Mouse (Mus musculus) forebrain, embryonic 12.5 days (tissue): Measurements from ENCODE around the gene Rasa2. TPM values are rescaled to one million over a fixed set of nuclear protein-coding genes. Genes with fewer than 3 reads are reported as not detected.
"Not testable (repeated sequence)": the region's sequence is repeated elsewhere in the genome, so short reads cannot be mapped to it uniquely, and the experiment has no call there.

Experiments used
- ATAC-seq: fragments of 200-750 bp; cut with Nextera tagmentation; 2 replicates; pipeline ENCODE4 v1.8.0; 2017; ENCODE audit warnings: moderate TSS enrichment; ENCODE audit not compliant: low FRiP score
- H3K27ac ChIP-seq: fragments of 300-500 bp; sonication (generic); 2 replicates; pipeline ENCODE4 v1.5.1; 2016; ENCODE audit warnings: mild to moderate bottlenecking
- H3K27me3 ChIP-seq: fragments of 300-500 bp; sonication (generic); 2 replicates; pipeline ENCODE4 v1.6.1; 2016; ENCODE audit warnings: mild to moderate bottlenecking
- H3K36me3 ChIP-seq: fragments of 300-500 bp; sonication (generic); replicated peaks from 2 replicates; pipeline ENCODE4 v1.6.1; 2016; ENCODE audit warnings: mild to moderate bottlenecking
- H3K4me1 ChIP-seq: fragments of 300-500 bp; sonication (generic); 2 replicates; pipeline ENCODE4 v1.6.1; 2016
- H3K4me2 ChIP-seq: fragments of 300-500 bp; sonication (generic); 2 replicates; pipeline ENCODE4 v1.6.1; 2016; ENCODE audit warnings: mild to moderate bottlenecking, moderate library complexity
- H3K4me3 ChIP-seq: fragments of 300-500 bp; sonication (generic); replicated peaks from 2 replicates; pipeline ENCODE4 v1.5.1; 2016; ENCODE audit warnings: mild to moderate bottlenecking
- H3K9ac ChIP-seq: fragments of 300-500 bp; sonication (generic); 2 replicates; pipeline ENCODE4 v1.6.1; 2016; ENCODE audit warnings: mild to moderate bottlenecking
- H3K9me3 ChIP-seq: fragments of 300-500 bp; sonication (generic); 2 replicates; pipeline ENCODE4 v1.6.1; 2016
- WGBS: fragments of 180-500 bp; shearing (Covaris S2); methylation state at CpG from one replicate; pipeline ENCODE4 v1.1.7; 2016; 5-methylcytosine and 5-hydroxymethylcytosine counted together
- polyA plus RNA-seq: library from polyadenylated mRNA; unstranded; fragments of >200 nt; fragmentation: Nextera tagmentation; extraction: Ambion mirVana; gene quantifications from 2 replicates; pipeline ENCODE4 v1.2.1, GENCODE M21; 2016

Gene Rasa2
- polyA plus RNA-seq, 1 experiment from 2014 or later, result 18.8 TPM

- no peak overlapping the region for H3K4me3 ChIP-seq
- no peaks in the 10 kb centered on the region for H3K9me3 ChIP-seq
- H3K27ac ChIP-seq, result no peak overlapping the region
- H3K4me2 ChIP-seq, result no peak overlapping the region
- H3K36me3 ChIP-seq, result no peaks in the 10 kb centered on the region
- H3K27me3 ChIP-seq, result no peaks in the 10 kb centered on the region
- WGBS, result 65% methylated on average over 10 of the region's 10 CpGs
- no peak overlapping the region for H3K9ac ChIP-seq
- ATAC-seq, result peak; percentile 33; the same call in 1 of the 2 replicates
- peaks cover 5% of the 10 kb centered on the region; the same call in 1 of the 2 replicates for H3K4me1 ChIP-seq
Measured at GRCm38 (mm10) chr9:96660510-96661244, 29.3 kb upstream of the Rasa2 start.

DNA sequence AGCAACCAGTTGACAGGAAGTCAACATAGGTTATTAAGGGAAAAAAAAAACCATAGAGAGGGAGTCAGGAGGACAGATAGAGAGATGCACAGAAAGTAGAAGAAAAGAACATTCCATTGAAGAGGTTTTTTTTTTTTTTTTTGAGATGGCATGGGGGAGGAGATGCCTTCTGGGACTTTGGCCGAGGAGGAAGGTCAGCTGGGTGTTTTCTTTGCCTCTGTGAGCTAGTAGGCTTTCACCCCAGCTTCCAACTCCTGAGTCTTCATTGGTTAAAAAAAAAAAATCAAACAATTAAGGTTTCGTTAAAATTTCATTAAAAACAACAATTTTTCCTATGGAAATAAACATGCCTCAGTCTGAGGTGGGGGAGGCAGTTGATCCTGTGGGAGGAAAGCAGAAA is 28.4 kb upstream of the Rasa2 start:
- Histone ChIP-seq H3K4me3 (no peak overlapping the region), H3K9ac (no peak overlapping the region), H3K4me2 (no peak overlapping the region), H3K36me3 (no peaks in the 10 kb centered on the region), H3K4me1 (peaks cover 5% of the 10 kb centered on the region; the same call in 1 of the 2 replicates), H3K9me3 (no peaks in the 10 kb centered on the region), H3K27ac (no peak overlapping the region), H3K27me3 (no peaks in the 10 kb centered on the region)
- ATAC-seq, result no peak
- WGBS, result 91% methylated on average over 2 of the region's 2 CpGs

- ATAC-seq, result no peak
- Histone ChIP-seq H3K27ac (no peak overlapping the region), H3K4me2 (no peak overlapping the region), H3K27me3 (no peaks in the 10 kb centered on the region), H3K9ac (no peak overlapping the region), H3K36me3 (no peaks in the 10 kb centered on the region), H3K4me3 (no peak overlapping the region), H3K9me3 (no peaks in the 10 kb centered on the region), H3K4me1 (no peaks in the 10 kb centered on the region)
- WGBS, result 80% methylated on average over 4 of the region's 4 CpGs
Measured at GRCm38 (mm10) chr9:96653538-96653937, 22.1 kb upstream of the Rasa2 start.

GRCm38 (mm10) chr9:96652763-96653162 is 21.3 kb upstream of the Rasa2 start:
- H3K9me3 ChIP-seq, result no peaks in the 10 kb centered on the region
- ATAC-seq, result no peak
- H3K9ac ChIP-seq, result no peak overlapping the region
- no peak overlapping the region for H3K4me3 ChIP-seq
- H3K27me3 ChIP-seq, result no peaks in the 10 kb centered on the region
- no peaks in the 10 kb centered on the region for H3K4me1 ChIP-seq
- WGBS, result 60% methylated on average over 6 of the region's 6 CpGs
- no peaks in the 10 kb centered on the region for H3K36me3 ChIP-seq
- no peak overlapping the region for H3K27ac ChIP-seq
- no peak overlapping the region for H3K4me2 ChIP-seq

DNA sequence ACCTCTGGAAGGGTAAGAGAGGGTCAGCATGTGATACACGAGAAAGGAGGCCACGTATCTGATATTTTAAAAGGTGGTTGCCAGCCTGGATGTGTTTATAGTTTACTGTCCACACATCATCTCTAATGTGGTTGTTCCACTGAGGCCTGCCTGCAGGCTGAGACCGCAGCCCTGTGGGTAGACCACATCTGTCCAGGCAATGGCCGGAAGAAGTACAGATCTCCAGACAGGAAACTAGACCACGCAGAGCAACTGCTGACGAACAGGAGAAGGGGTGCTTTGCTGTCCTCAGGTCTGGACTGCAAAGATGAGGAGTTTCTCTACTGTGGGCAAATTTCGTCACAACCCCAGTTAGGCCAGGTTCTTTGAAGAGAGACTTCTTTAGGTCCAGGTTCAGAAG is 19.4 kb upstream of the Rasa2 start:
- H3K4me2 ChIP-seq, result no peak overlapping the region
- 92% methylated on average over 7 of the region's 7 CpGs for WGBS
- no peak overlapping the region for H3K27ac ChIP-seq
- H3K4me3 ChIP-seq, result no peak overlapping the region
- H3K9me3 ChIP-seq, result no peaks in the 10 kb centered on the region
- H3K27me3 ChIP-seq, result no peaks in the 10 kb centered on the region
- ATAC-seq, result no peak
- H3K4me1 ChIP-seq, result no peaks in the 10 kb centered on the region
- no peak overlapping the region for H3K9ac ChIP-seq
- H3K36me3 ChIP-seq, result no peaks in the 10 kb centered on the region

GRCm38 (mm10) chr9:96649924-96650323 is 18.5 kb upstream of the Rasa2 start:
- Histone ChIP-seq H3K4me3 (no peak overlapping the region), H3K36me3 (no peaks in the 10 kb centered on the region), H3K27me3 (no peaks in the 10 kb centered on the region), H3K9me3 (no peaks in the 10 kb centered on the region), H3K27ac (no peak overlapping the region), H3K4me1 (no peaks in the 10 kb centered on the region), H3K4me2 (no peak overlapping the region), H3K9ac (no peak overlapping the region)
- ATAC-seq, result no peak
- WGBS, result 64% methylated on average over 9 of the region's 9 CpGs

GRCm38 (mm10) chr9:96649362-96649761 is 17.9 kb upstream of the Rasa2 start:
- H3K36me3 ChIP-seq, result no peaks in the 10 kb centered on the region
- H3K4me3 ChIP-seq, result no peak overlapping the region
- WGBS, result 89% methylated on average over 4 of the region's 4 CpGs
- no peak overlapping the region for H3K4me2 ChIP-seq
- no peaks in the 10 kb centered on the region for H3K9me3 ChIP-seq
- H3K4me1 ChIP-seq, result no peaks in the 10 kb centered on the region
- H3K27me3 ChIP-seq, result no peaks in the 10 kb centered on the region
- H3K27ac ChIP-seq, result no peak overlapping the region
- no peak overlapping the region for H3K9ac ChIP-seq
- no peak for ATAC-seq

GRCm38 (mm10) chr9:96646668-96647295 is 15.4 kb upstream of the Rasa2 start:
- H3K9me3 ChIP-seq, result no peaks in the 10 kb centered on the region
- no peak overlapping the region for H3K4me2 ChIP-seq
- H3K9ac ChIP-seq, result no peak overlapping the region
- H3K4me3 ChIP-seq, result no peak overlapping the region
- no peaks in the 10 kb centered on the region for H3K27me3 ChIP-seq
- no peak for ATAC-seq
- H3K27ac ChIP-seq, result no peak overlapping the region
- H3K4me1 ChIP-seq, result no peaks in the 10 kb centered on the region
- H3K36me3 ChIP-seq, result no peaks in the 10 kb centered on the region
- 74% methylated on average over 2 of the region's 2 CpGs for WGBS

GRCm38 (mm10) chr9:96644840-96645239 is 13.4 kb upstream of the Rasa2 start:
- no peaks in the 10 kb centered on the region for H3K27me3 ChIP-seq
- no peaks in the 10 kb centered on the region for H3K36me3 ChIP-seq
- H3K27ac ChIP-seq, result no peak overlapping the region
- ATAC-seq, result no peak
- no peak overlapping the region for H3K9ac ChIP-seq
- no peak overlapping the region for H3K4me2 ChIP-seq
- H3K4me3 ChIP-seq, result no peak overlapping the region
- no peaks in the 10 kb centered on the region for H3K9me3 ChIP-seq
- WGBS, result 85% methylated on average over 2 of the region's 2 CpGs
- no peaks in the 10 kb centered on the region for H3K4me1 ChIP-seq

- H3K9ac ChIP-seq, H3K27me3 ChIP-seq, H3K36me3 ChIP-seq, H3K4me3 ChIP-seq, H3K9me3 ChIP-seq, H3K4me2 ChIP-seq, H3K27ac ChIP-seq, ATAC-seq, H3K4me1 ChIP-seq: not testable (repeated sequence)
- WGBS, result 95% methylated on average over 3 of the region's 3 CpGs
Measured at GRCm38 (mm10) chr9:96644002-96644401, 12.6 kb upstream of the Rasa2 start.

DNA sequence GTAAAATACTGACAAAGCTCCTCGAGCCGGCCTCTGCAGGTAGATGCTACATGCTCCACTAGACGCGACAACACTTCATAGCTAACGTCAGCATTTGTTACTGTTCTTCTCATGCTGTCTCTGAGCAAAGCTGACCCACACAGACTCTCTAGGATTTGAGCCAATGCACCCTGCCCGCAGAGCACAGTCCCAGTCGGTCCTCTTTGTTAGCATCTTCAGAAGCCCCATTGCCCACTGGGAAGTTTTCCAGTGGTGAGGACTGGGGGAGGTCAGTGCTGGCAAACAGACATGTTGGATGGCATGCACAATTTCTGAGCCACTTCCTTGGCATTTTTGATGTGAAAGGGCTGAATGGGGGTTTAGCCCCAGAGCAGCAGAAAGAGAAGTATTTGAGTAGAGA is 8.0 kb upstream of the Rasa2 start:
- Histone ChIP-seq H3K4me2 (no peak overlapping the region), H3K4me1 (no peaks in the 10 kb centered on the region), H3K9ac (no peak overlapping the region), H3K27ac (no peak overlapping the region), H3K9me3 (no peaks in the 10 kb centered on the region), H3K4me3 (no peak overlapping the region), H3K27me3 (peaks cover 4% of the 10 kb centered on the region; the same call in 1 of the 2 replicates), H3K36me3 (no peaks in the 10 kb centered on the region)
- no peak for ATAC-seq
- 85% methylated on average over 7 of the region's 7 CpGs for WGBS

- Histone ChIP-seq H3K4me3 (no peak overlapping the region), H3K4me2 (no peak overlapping the region), H3K9ac (no peak overlapping the region), H3K27me3 (peaks cover 10% of the 10 kb centered on the region), H3K36me3 (no peaks in the 10 kb centered on the region), H3K9me3 (no peaks in the 10 kb centered on the region), H3K4me1 (no peaks in the 10 kb centered on the region), H3K27ac (no peak overlapping the region)
- 86% methylated on average over 7 of the region's 7 CpGs for WGBS
- no peak for ATAC-seq
Measured at GRCm38 (mm10) chr9:96638508-96638907, 7.1 kb upstream of the Rasa2 start.

GRCm38 (mm10) chr9:96637157-96637548 is 5.7 kb upstream of the Rasa2 start:
- Histone ChIP-seq H3K9me3 (no peaks in the 10 kb centered on the region), H3K4me2 (no peak overlapping the region), H3K4me3 (no peak overlapping the region), H3K36me3 (no peaks in the 10 kb centered on the region), H3K9ac (no peak overlapping the region), H3K27me3 (peaks cover 15% of the 10 kb centered on the region), H3K27ac (no peak overlapping the region), H3K4me1 (no peaks in the 10 kb centered on the region; the same call in 1 of the 2 replicates)
- WGBS, result 63% methylated on average over 7 of the region's 7 CpGs
- ATAC-seq, result no peak
